Mouse (Mus musculus): ENCODE results near the gene Ift57.
A peak's percentile ranks its signal among the peaks of the same experiment; 100 is the strongest.

Ift57 gene

GRCm38 (mm10) chr16:49698620-49699525 lies at the start of gene Ift57:
TSS of gene Ift57 (plus strand) at chr16:49699233.
- peak; percentile 97 to 99 for DNase-seq

- no peak for DNase-seq
Observed at GRCm38 (mm10) chr16:49657182-49657581, 41.9 kb upstream of the Ift57 start.

- DNase-seq: no peak
Observed at GRCm38 (mm10) chr16:49658029-49658428, 41.0 kb upstream of the Ift57 start.

GRCm38 (mm10) chr16:49659131-49659530 lies 39.9 kb upstream of the Ift57 start:
- DNase-seq: no peak

- no peak for DNase-seq
Observed at GRCm38 (mm10) chr16:49660111-49660510, 38.9 kb upstream of the Ift57 start.

- no peak for DNase-seq
Observed at GRCm38 (mm10) chr16:49662201-49662600, 36.8 kb upstream of the Ift57 start.

- peak; percentile 36 to 64 for DNase-seq
Observed at GRCm38 (mm10) chr16:49664677-49665076, 34.4 kb upstream of the Ift57 start.

- peak in 1 of 2 experiments; percentile 18 for DNase-seq
Observed at GRCm38 (mm10) chr16:49679666-49680065, 19.4 kb upstream of the Ift57 start.

- peak in 1 of 2 experiments; percentile 10 for DNase-seq
Observed at GRCm38 (mm10) chr16:49684961-49685360, 14.1 kb upstream of the Ift57 start.

- no peak for DNase-seq
Observed at GRCm38 (mm10) chr16:49699821-49700220, 788 bp downstream of the Ift57 start.

- no peak for DNase-seq
Observed at GRCm38 (mm10) chr16:49708074-49708473, 9.0 kb downstream of the Ift57 start.

GRCm38 (mm10) chr16:49710188-49710587 lies 11.2 kb downstream of the Ift57 start:
- no peak for DNase-seq

GRCm38 (mm10) chr16:49713302-49713701 lies 14.3 kb downstream of the Ift57 start:
- no peak for DNase-seq

GRCm38 (mm10) chr16:49720671-49721070 lies 21.6 kb downstream of the Ift57 start:
- DNase-seq: peak; percentile 51 to 66

- DNase-seq: peak; percentile 94 to 95
Observed at GRCm38 (mm10) chr16:49721678-49722077, 22.6 kb downstream of the Ift57 start.

- peak; percentile 25 to 33 for DNase-seq
Observed at GRCm38 (mm10) chr16:49723222-49723621, 24.2 kb downstream of the Ift57 start.

- no peak for DNase-seq
Observed at GRCm38 (mm10) chr16:49724232-49724631, 25.2 kb downstream of the Ift57 start.

GRCm38 (mm10) chr16:49724931-49725330 lies 25.9 kb downstream of the Ift57 start:
- no peak for DNase-seq

GRCm38 (mm10) chr16:49725446-49725845 lies 26.4 kb downstream of the Ift57 start:
- DNase-seq: no peak

- DNase-seq: no peak
Observed at GRCm38 (mm10) chr16:49726216-49726615, 27.2 kb downstream of the Ift57 start.

- DNase-seq: peak in 1 of 2 experiments; percentile 22
Observed at GRCm38 (mm10) chr16:49726761-49727160, 27.7 kb downstream of the Ift57 start.

- DNase-seq: no peak
Observed at GRCm38 (mm10) chr16:49736536-49736935, 37.5 kb downstream of the Ift57 start.

- no peak for DNase-seq
Observed at GRCm38 (mm10) chr16:49747360-49747759, 48.3 kb downstream of the Ift57 start.

- no peak for DNase-seq
Observed at GRCm38 (mm10) chr16:49752906-49753305, 53.9 kb downstream of the Ift57 start.
